In genomic region chr1:133920876-133921275, GRCm38 (mm10) we compare ENCODE assay signal across 10 mouse cellular contexts. TPM values are rescaled to one million over a fixed set of nuclear protein-coding genes. Genes with fewer than 3 reads are reported as not detected.
DNase-seq lines count a peak whose midpoint lies in the region; ATAC-seq and TF ChIP-seq lines count a peak whose summit lies in the region.
"Had no signal": no experiment of that assay in that cellular context is flagged by ENCODE, and none has a peak within 500 bp of the region (broad histone marks: within the 10 kb centered on the region; RNA-seq: fewer than 3 reads in every experiment).

No protein-coding gene starts in this region.

- peak overlapping the region; percentile 24 for H3K4me3 ChIP-seq in cerebellum, adult 2 months (replicated peaks; ENCODE audit: insufficient read depth, low read depth, low read length)
- no peak overlapping the region for H3K4me3 ChIP-seq in liver, embryonic 13.5 days (replicated peaks)
- no peak overlapping the region for H3K4me3 ChIP-seq in liver, embryonic 12.5 days
- H3K4me3 ChIP-seq in intestine, embryonic 15.5 days (replicated peaks) = no peak overlapping the region
- H3K4me3 ChIP-seq in neural tube, embryonic 12.5 days = no peak overlapping the region
- H3K4me3 ChIP-seq in thymus, adult 2 months (ENCODE audit: control insufficient read depth, insufficient read depth, low read length) = no peak overlapping the region
- H3K4me3 ChIP-seq: megakaryocyte, embryonic 14.5 days had no signal

- no peak overlapping the region for H3K4me2 ChIP-seq in liver, embryonic 13.5 days
- no peak overlapping the region for H3K4me2 ChIP-seq in liver, embryonic 12.5 days
- H3K4me2 ChIP-seq in intestine, embryonic 15.5 days (replicated peaks) = 0 out of 2 replicates have a peak overlapping the region, but pooled peaks have one; percentile 2
- peak overlapping the region; percentile 28 for H3K4me2 ChIP-seq in neural tube, embryonic 12.5 days (replicated peaks)

- H3K27me3 ChIP-seq in cerebellum, adult 2 months (ENCODE audit: control insufficient read depth, insufficient read depth, low read length) = peaks cover 1% of the 10 kb centered on the region; the same call in 1 of the 2 replicates
- H3K27me3 ChIP-seq in liver, embryonic 13.5 days = peaks cover 9% of the 10 kb centered on the region; the same call in 1 of the 2 replicates
- peaks cover 45% of the 10 kb centered on the region for H3K27me3 ChIP-seq in liver, embryonic 12.5 days (replicated peaks)
- H3K27me3 ChIP-seq in intestine, embryonic 15.5 days (replicated peaks) = no peaks in the 10 kb centered on the region
- H3K27me3 ChIP-seq in neural tube, embryonic 12.5 days (replicated peaks) = no peaks in the 10 kb centered on the region
- no peaks in the 10 kb centered on the region for H3K27me3 ChIP-seq in thymus, adult 2 months (ENCODE audit: control insufficient read depth, insufficient read depth, low read length)

- no peak for TF ChIP-seq POLR2A in cerebellum, adult 2 months (IDR thresholded peaks at IDR 0.05; ENCODE audit: borderline replicate concordance, insufficient read depth, low read length)
- TF ChIP-seq POLR2A in thymus, adult 2 months (IDR thresholded peaks at IDR 0.05; ENCODE audit: control insufficient read depth, extremely low read depth, insufficient read depth, low read length, poor library complexity) = no peak

- no peak for TF ChIP-seq CTCF in cerebellum, adult 2 months (IDR thresholded peaks at IDR 0.05; ENCODE audit: borderline replicate concordance, insufficient read depth, low read depth, low read length)
- no peak for TF ChIP-seq CTCF in thymus, adult 2 months (IDR thresholded peaks at IDR 0.05; ENCODE audit: borderline replicate concordance, control insufficient read depth, extremely low read depth, insufficient read depth, low read length, poor library complexity)

- 52% methylated on average over 3 of the region's 3 CpGs for WGBS in cerebellum, adult 2 months
- WGBS in liver, embryonic 13.5 days (ENCODE audit: insufficient replicate concordance) = 42% methylated on average over 3 of the region's 3 CpGs
- 49% methylated on average over 3 of the region's 3 CpGs for WGBS in liver, embryonic 12.5 days (ENCODE audit: insufficient replicate concordance)
- 28% methylated on average over 3 of the region's 3 CpGs for WGBS in intestine, embryonic 15.5 days
- 43% methylated on average over 3 of the region's 3 CpGs for whole genome bisulfite sequencing in neural tube, embryonic 12.5 days
- 59% methylated on average over 3 of the region's 3 CpGs for WGBS in thymus, adult 2 months

- H3K4me1 ChIP-seq in cerebellum, adult 2 months (ENCODE audit: control insufficient read depth, insufficient read depth, low read length) = peaks cover 2% of the 10 kb centered on the region; the same call in 1 of the 2 replicates
- H3K4me1 ChIP-seq in liver, embryonic 13.5 days (replicated peaks) = peaks cover 12% of the 10 kb centered on the region
- H3K4me1 ChIP-seq in liver, embryonic 12.5 days = peaks cover 28% of the 10 kb centered on the region
- H3K4me1 ChIP-seq in intestine, embryonic 15.5 days (replicated peaks) = peaks cover 46% of the 10 kb centered on the region
- peaks cover 38% of the 10 kb centered on the region for H3K4me1 ChIP-seq in neural tube, embryonic 12.5 days
- H3K4me1 ChIP-seq in thymus, adult 2 months (replicated peaks; ENCODE audit: control insufficient read depth, insufficient read depth, low read length) = no peaks in the 10 kb centered on the region; the same call in 1 of the 2 replicates

- no peaks in the 10 kb centered on the region for H3K9me3 ChIP-seq in liver, embryonic 13.5 days (replicated peaks)
- no peaks in the 10 kb centered on the region for H3K9me3 ChIP-seq in liver, embryonic 12.5 days (replicated peaks)
- no peaks in the 10 kb centered on the region for H3K9me3 ChIP-seq in intestine, embryonic 15.5 days
- no peaks in the 10 kb centered on the region; the same call in 1 of the 2 replicates for H3K9me3 ChIP-seq in neural tube, embryonic 12.5 days

- no peak for DNase-seq in cerebellum, adult 2 months
- no peak for DNase-seq in cerebellum, postnatal 10 days
- DNase-seq in liver, embryonic 13.5 days = no peak
- no peak for DNase-seq in thymus, adult 2 months
- no peak for DNase-seq in urinary bladder, postnatal 14 days (ENCODE audit: low spot score)

- H3K27ac ChIP-seq in cerebellum, adult 2 months (ENCODE audit: insufficient read depth, low read length) = no peak overlapping the region; the same call in 1 of the 2 replicates
- peak overlapping the region; percentile 55; the same call in 1 of the 2 replicates for H3K27ac ChIP-seq in liver, embryonic 13.5 days
- no peak overlapping the region for H3K27ac ChIP-seq in liver, embryonic 12.5 days
- peak overlapping the region; percentile 59 for H3K27ac ChIP-seq in intestine, embryonic 15.5 days
- H3K27ac ChIP-seq in neural tube, embryonic 12.5 days = no peak overlapping the region
- no peak overlapping the region for H3K27ac ChIP-seq in thymus, adult 2 months (ENCODE audit: control insufficient read depth, insufficient read depth, low read length)
- H3K27ac ChIP-seq: kidney, postnatal 0 days had no signal

- no peaks in the 10 kb centered on the region for H3K36me3 ChIP-seq in liver, embryonic 13.5 days
- no peaks in the 10 kb centered on the region for H3K36me3 ChIP-seq in liver, embryonic 12.5 days
- no peaks in the 10 kb centered on the region for H3K36me3 ChIP-seq in intestine, embryonic 15.5 days
- no peaks in the 10 kb centered on the region for H3K36me3 ChIP-seq in neural tube, embryonic 12.5 days
- no peaks in the 10 kb centered on the region for H3K36me3 ChIP-seq in thymus, adult 2 months (ENCODE audit: control insufficient read depth, insufficient read depth, low read length)

- ATAC-seq in liver, embryonic 13.5 days (ENCODE audit: low read depth) = no peak
- no peak for ATAC-seq in liver, embryonic 12.5 days
- ATAC-seq in intestine, embryonic 15.5 days = no peak
- ATAC-seq in neural tube, embryonic 12.5 days (ENCODE audit: low FRiP score, low read depth) = no peak

- H3K9ac ChIP-seq in liver, embryonic 13.5 days = no peak overlapping the region
- H3K9ac ChIP-seq in liver, embryonic 12.5 days = no peak overlapping the region
- H3K9ac ChIP-seq in intestine, embryonic 15.5 days = no peak overlapping the region
- H3K9ac ChIP-seq in neural tube, embryonic 12.5 days = no peak overlapping the region

RNA-seq across cellular contexts. Expression of gene Prelp, which starts 0.3 kb away (rescaled TPM):
- polyA plus RNA-seq in cerebellum, adult 2 months (2012; rRNA removed) = 7.5 and 10.6 TPM in 2 replicates
- polyA plus RNA-seq in liver, embryonic 13.5 days (2015; fragmentation: Nextera tagmentation; extraction: Ambion mirVana) = 1.7 and 2.6 TPM in 2 replicates
- 0.69 and 0.81 TPM in 2 replicates for polyA plus RNA-seq in liver, embryonic 12.5 days (2016; fragmentation: Nextera tagmentation; extraction: Ambion mirVana)
- polyA plus RNA-seq in intestine, embryonic 15.5 days (2015; fragmentation: Nextera tagmentation; extraction: Ambion mirVana) = 2.3 and 2.8 TPM in 2 replicates
- 3.5 and 4.9 TPM in 2 replicates for polyA plus RNA-seq in neural tube, embryonic 12.5 days (2016; fragmentation: Nextera tagmentation; extraction: Ambion mirVana)
- 10.7 and 13.3 TPM in 2 replicates for polyA plus RNA-seq in thymus, adult 2 months (2012; rRNA removed)

RNA-seq across cellular contexts. Expression of gene Optc, which starts 13.1 kb away (rescaled TPM):
- polyA plus RNA-seq in cerebellum, adult 2 months (2012; rRNA removed) = 2.2 and 2.4 TPM in 2 replicates
- polyA plus RNA-seq in liver, embryonic 13.5 days (2015; fragmentation: Nextera tagmentation; extraction: Ambion mirVana) = 0.07 and 0.22 TPM in 2 replicates
- polyA plus RNA-seq in liver, embryonic 12.5 days (2016; fragmentation: Nextera tagmentation; extraction: Ambion mirVana) = 0.10 and 0.11 TPM in 2 replicates
- 1.2 TPM in 2 replicates for polyA plus RNA-seq in intestine, embryonic 15.5 days (2015; fragmentation: Nextera tagmentation; extraction: Ambion mirVana)
- polyA plus RNA-seq in neural tube, embryonic 12.5 days (2016; fragmentation: Nextera tagmentation; extraction: Ambion mirVana) = 2.1 and 2.9 TPM in 2 replicates
- polyA plus RNA-seq in thymus, adult 2 months (2012; rRNA removed) = 0.91 and 1.0 TPM in 2 replicates

Comparison
In these comparisons a context has a peak if more than half of its experiments do, and no peak if none do; other contexts are left out.
1. H3K27ac ChIP-seq: peak in liver, embryonic 13.5 days (single experiment) and intestine, embryonic 15.5 days (single experiment); none in cerebellum, adult 2 months (single experiment), liver, embryonic 12.5 days (single experiment), neural tube, embryonic 12.5 days (single experiment) and thymus, adult 2 months (single experiment).
2. H3K4me2 ChIP-seq: peak in intestine, embryonic 15.5 days (single experiment) and neural tube, embryonic 12.5 days (single experiment); none in liver, embryonic 13.5 days (single experiment) and liver, embryonic 12.5 days (single experiment).